Mouse (Mus musculus): Measurements from ENCODE around the gene Immp2l. TPM values are rescaled to one million over a fixed set of nuclear protein-coding genes. Genes with fewer than 3 reads are reported as not detected.
"Not testable (repeated sequence)": the region's sequence is repeated elsewhere in the genome, so short reads cannot be mapped to it uniquely, and the experiment has no call there.

Gene Immp2l
- total and polyA plus RNA-seq, 2 experiments from 2014 or later, result 1.7 to 10.9 TPM

DNA sequence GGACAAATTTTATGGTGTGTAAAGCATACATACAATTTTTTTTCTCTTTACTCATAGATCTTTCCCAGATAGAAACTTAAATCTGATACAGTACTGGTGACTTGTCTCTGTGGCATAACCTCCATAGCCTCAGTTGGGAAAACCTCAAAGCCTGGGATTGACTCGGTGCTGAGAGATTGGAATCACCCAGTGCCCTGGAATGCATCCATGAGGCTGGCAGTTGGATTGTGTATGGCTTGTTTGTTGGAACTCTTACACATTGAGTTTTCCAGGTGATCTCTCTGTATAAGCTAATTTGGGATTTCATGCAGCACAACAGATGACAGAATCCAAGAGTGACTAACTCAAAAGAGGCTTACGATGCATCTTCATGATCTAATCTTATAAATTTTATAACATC, 815.4 kb downstream of the Immp2l start:
- Histone ChIP-seq H3K4me1 (ENCODE audit: insufficient read depth, low read length) (no peaks in the 10 kb centered on the region), H3K27me3 (ENCODE audit: insufficient read depth, low read length) (no peaks in the 10 kb centered on the region), H3K9ac (replicated peaks; ENCODE audit: low read length) (no peak overlapping the region), H3K9me3 (ENCODE audit: low read length) (no peaks in the 10 kb centered on the region), H3K4me3 (ENCODE audit: low read length) (no peak overlapping the region), H3K27ac (no peak overlapping the region), H3K36me3 (ENCODE audit: insufficient read depth, low read length) (no peaks in the 10 kb centered on the region), H3K4me2 (ENCODE audit: low read depth, low read length) (no peak overlapping the region)
- 79% methylated on average over 2 of the region's 2 CpGs for WGBS
- ATAC-seq, result no peak
- DNase-seq (ENCODE audit: low spot score), result no peak
- TF ChIP-seq CTCF (IDR thresholded peaks at IDR 0.05; ENCODE audit: low read depth), result no peak

DNA sequence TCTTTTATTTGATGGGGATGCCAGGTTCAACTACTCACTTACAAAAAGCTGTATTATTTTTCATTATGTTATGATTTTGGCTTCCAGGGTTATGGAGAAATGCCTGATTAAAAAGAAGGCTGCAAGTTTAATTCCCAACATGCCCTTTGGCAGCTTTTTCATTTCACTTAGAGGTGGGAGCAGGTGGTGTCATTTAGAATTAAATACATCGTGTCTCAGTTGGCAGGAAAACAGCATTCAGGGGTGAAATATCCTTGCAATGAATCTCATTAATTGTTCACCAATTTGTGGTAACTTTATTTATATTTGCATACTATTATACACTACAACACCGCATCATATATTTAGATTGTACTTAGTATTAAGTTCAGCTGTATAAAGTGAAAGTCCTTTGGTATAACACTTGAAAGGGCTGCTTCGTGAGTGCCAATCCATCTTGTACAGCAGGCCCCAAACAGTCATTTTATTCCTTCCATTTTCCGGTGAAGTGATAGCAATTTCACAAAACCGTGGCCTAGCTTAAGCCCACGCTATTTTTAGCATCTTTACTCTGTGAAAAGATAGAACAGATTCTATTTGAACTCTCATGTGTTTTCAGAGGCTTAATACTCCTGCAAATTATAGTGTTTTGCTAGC, 818.9 kb downstream of the Immp2l start:
- DNase-seq (ENCODE audit: low spot score) (peak; percentile 67), ATAC-seq (0 out of 2 replicates have a peak, but pooled peaks have one; percentile 38)
- no peak for TF ChIP-seq CTCF (IDR thresholded peaks at IDR 0.05; ENCODE audit: low read depth)
- 42% methylated on average over 6 of the region's 6 CpGs for WGBS
- H3K27me3 ChIP-seq (ENCODE audit: insufficient read depth, low read length), result no peaks in the 10 kb centered on the region
- H3K4me3 ChIP-seq (ENCODE audit: low read length), result no peak overlapping the region
- no peaks in the 10 kb centered on the region for H3K36me3 ChIP-seq (ENCODE audit: insufficient read depth, low read length)
- no peak overlapping the region for H3K27ac ChIP-seq
- H3K9ac ChIP-seq (replicated peaks; ENCODE audit: low read length), result no peak overlapping the region
- no peaks in the 10 kb centered on the region for H3K9me3 ChIP-seq (ENCODE audit: low read length)
- H3K4me1 ChIP-seq (ENCODE audit: insufficient read depth, low read length), result no peaks in the 10 kb centered on the region
- H3K4me2 ChIP-seq (ENCODE audit: low read depth, low read length), result no peak overlapping the region

DNA sequence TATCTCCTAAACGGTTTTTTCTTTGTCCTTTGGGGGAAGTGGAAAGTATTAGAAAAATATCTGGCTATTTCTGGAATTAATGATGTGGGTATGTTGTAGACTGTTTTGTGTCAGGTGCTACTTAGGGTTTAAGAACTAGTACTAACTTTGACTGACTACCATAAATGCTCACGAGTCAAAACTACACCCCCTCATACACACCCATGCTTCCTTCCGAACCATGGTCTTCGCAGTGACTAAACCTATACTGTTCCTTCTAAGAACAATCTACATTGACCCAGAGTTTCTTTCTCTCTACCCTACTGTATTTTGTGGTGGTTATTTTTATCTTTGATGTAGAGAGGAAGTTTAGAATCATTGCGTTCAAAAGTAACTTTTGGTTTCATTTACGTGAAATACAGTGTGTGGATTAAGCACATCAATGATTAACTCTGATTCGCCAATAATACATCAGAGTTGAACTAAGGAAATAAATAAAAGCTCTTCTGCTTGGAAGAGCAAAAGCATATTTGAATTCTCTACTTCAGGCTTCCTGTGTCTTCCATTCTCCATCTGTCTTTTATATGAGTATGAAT, 828.1 kb downstream of the Immp2l start:
- TF ChIP-seq CTCF (IDR thresholded peaks at IDR 0.05; ENCODE audit: low read depth), result no peak
- Histone ChIP-seq H3K27ac (no peak overlapping the region), H3K4me3 (ENCODE audit: low read length) (no peak overlapping the region), H3K4me1 (ENCODE audit: insufficient read depth, low read length) (no peaks in the 10 kb centered on the region), H3K4me2 (ENCODE audit: low read depth, low read length) (no peak overlapping the region), H3K36me3 (ENCODE audit: insufficient read depth, low read length) (no peaks in the 10 kb centered on the region), H3K9me3 (ENCODE audit: low read length) (no peaks in the 10 kb centered on the region), H3K27me3 (ENCODE audit: insufficient read depth, low read length) (no peaks in the 10 kb centered on the region), H3K9ac (replicated peaks; ENCODE audit: low read length) (no peak overlapping the region)
- DNase-seq (ENCODE audit: low spot score), result no peak
- no peak for ATAC-seq
- 91% methylated on average over 7 of the region's 7 CpGs for WGBS

DNA sequence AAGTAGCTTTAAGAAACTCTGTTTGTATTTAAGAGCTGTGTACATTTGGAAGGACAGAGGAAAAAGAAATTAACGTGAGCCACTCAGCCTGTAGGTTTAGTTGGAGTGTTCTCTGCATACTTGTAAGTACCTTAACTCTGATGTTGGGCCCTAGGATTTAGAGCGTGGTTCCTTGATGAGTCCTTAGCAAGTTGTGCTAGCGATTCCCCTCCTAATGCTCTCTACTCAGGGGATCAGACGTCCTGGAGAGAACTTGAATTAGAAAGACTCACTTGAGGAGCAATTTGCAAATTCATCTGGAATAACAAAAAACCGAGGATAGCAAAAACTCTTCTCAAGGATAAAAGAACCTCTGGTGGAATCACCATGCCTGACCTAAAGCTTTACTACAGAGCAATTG, 835.8 kb downstream of the Immp2l start:
- H3K36me3 ChIP-seq (ENCODE audit: insufficient read depth, low read length); DNase-seq (ENCODE audit: low spot score); ATAC-seq; H3K9me3 ChIP-seq (ENCODE audit: low read length); H3K4me2 ChIP-seq (ENCODE audit: low read depth, low read length); H3K27ac ChIP-seq; H3K4me3 ChIP-seq (ENCODE audit: low read length); H3K9ac ChIP-seq (replicated peaks; ENCODE audit: low read length); H3K27me3 ChIP-seq (ENCODE audit: insufficient read depth, low read length); H3K4me1 ChIP-seq (ENCODE audit: insufficient read depth, low read length): not testable (repeated sequence)
- WGBS, result 49% methylated on average over 5 of the region's 5 CpGs

DNA sequence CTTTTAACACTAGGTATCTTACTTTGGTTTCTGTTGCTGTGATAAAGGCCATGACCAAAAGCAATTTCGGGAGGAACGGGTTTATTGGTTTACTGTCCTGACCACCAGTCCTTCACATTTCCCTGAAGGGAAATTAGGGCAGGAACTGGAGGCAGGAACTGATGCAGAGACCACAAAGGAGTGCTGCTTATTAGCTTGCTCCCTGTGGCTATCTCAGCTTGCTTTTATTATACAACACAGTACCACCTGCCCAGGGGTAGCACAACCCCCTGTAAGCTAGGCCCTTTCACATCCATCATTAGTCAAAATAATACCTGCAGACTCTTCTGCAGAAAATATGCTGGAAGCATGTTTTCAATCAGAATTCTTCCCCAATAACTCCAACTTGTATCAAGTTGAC, 844.4 kb downstream of the Immp2l start:
- no peak for TF ChIP-seq CTCF (IDR thresholded peaks at IDR 0.05; ENCODE audit: low read depth)
- ATAC-seq (no peak), DNase-seq (ENCODE audit: low spot score) (no peak)
- 91% methylated on average over 2 of the region's 2 CpGs for WGBS
- no peak overlapping the region for H3K27ac ChIP-seq
- H3K9me3 ChIP-seq (ENCODE audit: low read length), result peaks cover 7% of the 10 kb centered on the region
- H3K9ac ChIP-seq (replicated peaks; ENCODE audit: low read length), result no peak overlapping the region
- H3K4me2 ChIP-seq (ENCODE audit: low read depth, low read length), result no peak overlapping the region
- no peaks in the 10 kb centered on the region for H3K36me3 ChIP-seq (ENCODE audit: insufficient read depth, low read length)
- no peaks in the 10 kb centered on the region for H3K27me3 ChIP-seq (ENCODE audit: insufficient read depth, low read length)
- no peaks in the 10 kb centered on the region for H3K4me1 ChIP-seq (ENCODE audit: insufficient read depth, low read length)
- no peak overlapping the region for H3K4me3 ChIP-seq (ENCODE audit: low read length)

DNA sequence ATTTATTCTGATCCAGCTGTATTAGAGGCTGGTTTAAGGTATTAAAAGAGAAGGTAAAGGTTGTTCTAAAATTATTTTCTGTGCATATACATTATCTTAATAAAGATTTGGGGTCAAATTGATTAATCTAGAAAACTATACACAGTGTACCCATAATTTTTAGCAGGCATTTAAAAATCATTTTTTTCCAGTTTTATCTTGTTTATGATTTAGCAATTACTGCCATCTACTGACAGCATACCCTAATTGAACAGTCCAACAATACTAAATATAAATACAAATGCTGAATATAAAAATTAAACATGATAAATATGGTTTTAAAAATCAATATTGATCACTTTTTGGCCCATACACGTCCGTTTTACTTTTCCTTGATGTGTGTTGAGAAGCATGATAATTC, 850.1 kb downstream of the Immp2l start:
- no peak overlapping the region for H3K4me2 ChIP-seq (ENCODE audit: low read depth, low read length)
- no peaks in the 10 kb centered on the region for H3K36me3 ChIP-seq (ENCODE audit: insufficient read depth, low read length)
- no peaks in the 10 kb centered on the region for H3K27me3 ChIP-seq (ENCODE audit: insufficient read depth, low read length)
- no peak for TF ChIP-seq CTCF (IDR thresholded peaks at IDR 0.05; ENCODE audit: low read depth)
- no peak overlapping the region for H3K4me3 ChIP-seq (ENCODE audit: low read length)
- H3K4me1 ChIP-seq (ENCODE audit: insufficient read depth, low read length), result no peaks in the 10 kb centered on the region
- H3K27ac ChIP-seq, result no peak overlapping the region
- no peak for DNase-seq (ENCODE audit: low spot score)
- H3K9me3 ChIP-seq (ENCODE audit: low read length), result no peaks in the 10 kb centered on the region
- WGBS, result 88% methylated on average over 2 of the region's 2 CpGs
- no peak for ATAC-seq
- no peak overlapping the region for H3K9ac ChIP-seq (replicated peaks; ENCODE audit: low read length)

DNA sequence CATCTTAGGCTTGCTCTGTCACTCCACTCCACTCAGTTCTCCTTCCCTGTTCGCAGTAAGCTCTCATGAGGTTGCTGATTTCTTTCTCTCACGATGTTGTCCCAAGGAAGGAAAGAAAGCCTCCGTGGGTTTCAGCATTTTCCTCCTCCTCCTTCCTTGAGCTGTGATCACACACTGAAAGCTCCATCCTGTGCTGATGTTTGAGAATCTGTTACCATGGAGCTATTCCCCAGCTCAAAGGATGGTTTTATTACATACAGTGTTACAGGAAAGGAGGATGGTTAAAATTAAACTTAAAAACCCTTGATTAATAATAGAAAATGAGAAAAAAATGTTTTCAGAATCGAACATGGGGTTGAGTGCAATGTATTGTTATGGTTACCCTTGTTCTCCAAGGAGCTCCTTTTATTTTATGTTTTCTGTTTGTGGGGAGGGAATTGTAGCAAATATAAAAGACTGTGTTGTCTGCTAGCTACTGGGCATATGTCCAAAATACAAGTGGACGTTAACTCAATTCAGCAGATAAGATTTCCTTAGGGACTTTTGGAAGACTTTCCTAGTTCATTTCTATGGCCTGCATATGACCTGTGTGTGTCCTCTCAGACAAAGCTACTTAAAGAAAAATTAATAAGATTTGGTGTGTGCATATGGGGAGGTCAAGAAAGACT, 853.5 kb downstream of the Immp2l start:
- Histone ChIP-seq H3K27me3 (ENCODE audit: insufficient read depth, low read length) (no peaks in the 10 kb centered on the region), H3K4me1 (ENCODE audit: insufficient read depth, low read length) (no peaks in the 10 kb centered on the region), H3K4me2 (ENCODE audit: low read depth, low read length) (no peak overlapping the region), H3K27ac (no peak overlapping the region), H3K9ac (replicated peaks; ENCODE audit: low read length) (no peak overlapping the region), H3K9me3 (ENCODE audit: low read length) (no peaks in the 10 kb centered on the region), H3K4me3 (ENCODE audit: low read length) (no peak overlapping the region), H3K36me3 (ENCODE audit: insufficient read depth, low read length) (no peaks in the 10 kb centered on the region)
- ATAC-seq (no peak), DNase-seq (ENCODE audit: low spot score) (peak; percentile 37)
- no peak for TF ChIP-seq CTCF (IDR thresholded peaks at IDR 0.05; ENCODE audit: low read depth)
- 28% methylated on average over 5 of the region's 5 CpGs for WGBS

All from hindbrain, postnatal 0 days (tissue).